Mouse (Mus musculus): ENCODE measurements around the gene Zfp280d. TPM values are rescaled to one million over a fixed set of nuclear protein-coding genes. Genes with fewer than 3 reads are reported as not detected.
A peak's percentile ranks its signal among the peaks of the same experiment; 100 is the strongest.

Gene Zfp280d
- polyA plus RNA-seq, 1 experiment from 2014 or later = 24.6 TPM

GRCm38 (mm10) chr9:72405882-72406638 lies 131.4 kb downstream of the Zfp280d start:
- H3K4me1 ChIP-seq (replicated peaks) = 0 out of 2 replicates have a peak, but pooled peaks cover 2% of the 10 kb centered on the region
- no peak overlapping the region for H3K9ac ChIP-seq
- no peak overlapping the region for H3K4me3 ChIP-seq (replicated peaks)
- no peaks in the 10 kb centered on the region for H3K36me3 ChIP-seq
- no peaks in the 10 kb centered on the region for H3K27me3 ChIP-seq (replicated peaks)
- no peak for ATAC-seq
- no peaks in the 10 kb centered on the region for H3K9me3 ChIP-seq
- H3K4me2 ChIP-seq (replicated peaks) = no peak overlapping the region
- no peak overlapping the region for H3K27ac ChIP-seq
- WGBS = 78% methylated on average over 9 of the region's 9 CpGs

DNA sequence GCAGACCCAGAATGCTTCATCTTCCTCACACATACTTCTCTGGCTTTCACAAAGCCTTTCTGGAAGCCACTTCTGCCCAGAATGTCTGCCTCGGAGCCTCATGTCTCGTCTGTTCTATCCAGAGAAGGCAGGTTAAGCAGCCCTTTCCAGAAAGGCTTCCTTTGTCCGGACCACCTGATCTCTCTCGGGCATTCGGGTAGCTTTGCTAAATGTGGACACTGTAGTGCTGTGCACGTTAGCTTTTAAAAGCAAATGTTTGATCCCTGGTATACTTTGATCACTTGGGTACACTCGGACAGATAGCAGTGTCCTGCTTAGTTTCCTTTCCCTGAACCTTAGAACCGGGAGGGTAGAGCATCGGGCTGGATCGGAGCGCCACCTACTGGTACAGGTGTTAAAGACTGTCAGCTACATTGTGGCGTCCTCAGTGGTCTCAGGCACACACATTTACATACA lies 133.5 kb downstream of the Zfp280d start:
- no peaks in the 10 kb centered on the region for H3K36me3 ChIP-seq
- ATAC-seq = peak; percentile 83
- 0 out of 2 replicates have a peak, but pooled peaks cover 2% of the 10 kb centered on the region for H3K4me1 ChIP-seq (replicated peaks)
- H3K9ac ChIP-seq = 0 out of 2 replicates have a peak overlapping the region, but pooled peaks have one; percentile 26
- H3K4me3 ChIP-seq (replicated peaks) = peak overlapping the region; percentile 31
- no peak overlapping the region for H3K27ac ChIP-seq
- H3K27me3 ChIP-seq (replicated peaks) = no peaks in the 10 kb centered on the region
- H3K9me3 ChIP-seq = no peaks in the 10 kb centered on the region
- peak overlapping the region; percentile 68 for H3K4me2 ChIP-seq (replicated peaks)
- WGBS = 11% methylated on average over 12 of the region's 12 CpGs

DNA sequence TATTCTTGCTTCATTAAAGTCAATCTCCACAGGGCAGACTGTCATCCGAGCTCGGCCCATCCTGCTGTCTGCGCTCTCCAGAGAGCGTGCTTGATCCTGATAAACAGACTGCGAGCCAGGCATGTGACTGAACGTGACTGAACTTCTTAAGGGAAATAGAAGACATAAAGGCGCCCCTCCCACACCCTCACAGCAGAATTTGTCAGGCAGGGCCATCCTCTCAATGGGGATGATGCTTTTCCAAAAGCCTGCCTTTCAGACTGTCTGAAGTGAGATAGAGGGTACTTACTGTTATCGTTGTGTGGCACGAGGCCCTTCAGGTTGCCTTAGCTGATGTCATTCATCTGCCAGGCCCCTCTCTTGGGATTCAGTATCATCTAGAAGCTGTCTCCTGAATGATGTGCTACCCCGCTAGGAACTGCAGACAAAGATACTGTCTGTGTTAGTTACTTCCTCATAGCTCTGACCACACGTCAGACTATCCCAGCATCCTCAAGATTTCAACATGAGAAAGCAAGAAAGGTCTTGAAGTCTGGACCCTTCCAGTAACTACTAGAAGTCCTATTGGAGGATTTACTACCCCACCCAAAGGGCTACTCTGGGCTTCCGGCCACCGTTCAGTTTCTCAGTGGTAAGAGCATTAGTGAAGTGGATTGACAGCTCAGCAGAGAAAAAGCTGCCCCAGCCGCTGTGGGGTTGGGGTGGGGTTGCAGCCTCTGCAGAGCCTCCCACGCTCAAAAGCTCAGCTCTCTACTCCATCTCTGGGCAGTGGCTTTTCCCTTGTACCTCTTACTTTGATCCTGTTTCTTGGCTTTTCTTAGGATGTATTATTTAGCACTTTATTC lies 134.9 kb downstream of the Zfp280d start:
- no peak overlapping the region for H3K4me2 ChIP-seq (replicated peaks)
- H3K27me3 ChIP-seq (replicated peaks) = no peaks in the 10 kb centered on the region
- no peak overlapping the region for H3K4me3 ChIP-seq (replicated peaks)
- peak; percentile 79 for ATAC-seq
- H3K36me3 ChIP-seq = no peaks in the 10 kb centered on the region
- 0 out of 2 replicates have a peak, but pooled peaks cover 2% of the 10 kb centered on the region for H3K4me1 ChIP-seq (replicated peaks)
- no peaks in the 10 kb centered on the region for H3K9me3 ChIP-seq
- H3K9ac ChIP-seq = no peak overlapping the region
- H3K27ac ChIP-seq = no peak overlapping the region
- 41% methylated on average over 15 of the region's 15 CpGs for WGBS

GRCm38 (mm10) chr9:72411746-72412145 lies 137.1 kb downstream of the Zfp280d start:
- H3K36me3 ChIP-seq = no peaks in the 10 kb centered on the region
- WGBS = 91% methylated on average over 2 of the region's 2 CpGs
- ATAC-seq = no peak
- H3K27ac ChIP-seq = no peak overlapping the region
- 0 out of 2 replicates have a peak, but pooled peaks cover 2% of the 10 kb centered on the region for H3K4me1 ChIP-seq (replicated peaks)
- no peaks in the 10 kb centered on the region for H3K9me3 ChIP-seq
- no peak overlapping the region for H3K4me3 ChIP-seq (replicated peaks)
- no peaks in the 10 kb centered on the region for H3K27me3 ChIP-seq (replicated peaks)
- H3K4me2 ChIP-seq (replicated peaks) = no peak overlapping the region
- no peak overlapping the region for H3K9ac ChIP-seq

Other genes starting within 250 kb of the Zfp280d start
- gene Tcf12, start 163.0 kb upstream of the Zfp280d start, polyA plus RNA-seq (2015; fragmentation: Nextera tagmentation; extraction: Ambion mirVana) = 34.8 and 35.2 TPM in 2 replicates
- 16.9 and 17.4 TPM in 2 replicates for gene Mns1, start 163.2 kb downstream of the Zfp280d start, polyA plus RNA-seq (2015; fragmentation: Nextera tagmentation; extraction: Ambion mirVana)
- 20.6 and 21.1 TPM in 2 replicates for gene Tex9, start 217.4 kb downstream of the Zfp280d start, polyA plus RNA-seq (2015; fragmentation: Nextera tagmentation; extraction: Ambion mirVana)